Mouse (Mus musculus) neural tube, embryonic 11.5 days (tissue): ENCODE results near the gene Nme1. TPM values are rescaled to one million over a fixed set of nuclear protein-coding genes. Genes with fewer than 3 reads are reported as not detected.

Experiments
- ATAC-seq: fragments of 200-750 bp; cut with Nextera tagmentation; 2 replicates; pipeline ENCODE4 v1.8.0; 2017; ENCODE audit warnings: moderate number of reproducible peaks, mild to moderate bottlenecking, moderate TSS enrichment, moderate library complexity; ENCODE audit not compliant: insufficient read depth, low FRiP score, low TSS enrichment
- DNase-seq: peaks from one replicate; pipeline ENCODE4 v3.0.0-alpha.2; 2015; ENCODE audit warnings: low spot score
- H3K27ac ChIP-seq: fragments of 300-500 bp; sonication (generic); 2 replicates; pipeline ENCODE4 v1.5.1; 2014; ENCODE audit warnings: low read depth, mild to moderate bottlenecking, low read length
- H3K27me3 ChIP-seq: fragments of 300-500 bp; sonication (generic); 2 replicates; pipeline ENCODE4 v1.6.1; 2014; ENCODE audit warnings: mild to moderate bottlenecking, low read length, mixed read lengths; ENCODE audit not compliant: control insufficient read depth, insufficient read depth
- H3K36me3 ChIP-seq: fragments of 300-500 bp; sonication (generic); 2 replicates; pipeline ENCODE4 v1.6.1; 2014; ENCODE audit warnings: mild to moderate bottlenecking, low read length, moderate library complexity, mixed read lengths; ENCODE audit not compliant: control insufficient read depth, insufficient read depth
- H3K4me1 ChIP-seq: fragments of 300-500 bp; sonication (generic); 2 replicates; pipeline ENCODE4 v1.6.1; 2014; ENCODE audit warnings: low read length, mixed read lengths; ENCODE audit not compliant: control insufficient read depth, insufficient read depth
- H3K4me2 ChIP-seq: fragments of 300-500 bp; sonication (generic); 2 replicates; pipeline ENCODE4 v1.6.1; 2014; ENCODE audit warnings: low read depth, mild to moderate bottlenecking, moderate library complexity
- H3K4me3 ChIP-seq: fragments of 300-500 bp; sonication (generic); 2 replicates; pipeline ENCODE4 v1.5.1; 2014; ENCODE audit warnings: low read depth, low read length
- H3K9ac ChIP-seq: fragments of 300-500 bp; sonication (generic); 2 replicates; pipeline ENCODE4 v1.6.1; 2014; ENCODE audit warnings: mild to moderate bottlenecking, low read length
- H3K9me3 ChIP-seq: fragments of 300-500 bp; sonication (generic); 2 replicates; pipeline ENCODE4 v1.6.1; 2016; ENCODE audit warnings: low read length; ENCODE audit not compliant: control insufficient read depth
- WGBS: fragments of 180-500 bp; shearing (Covaris S2); extraction: QIAGEN DNeasy Blood & Tissue Kit; methylation state at CpG from one replicate; pipeline ENCODE4 v1.1.7; 2014; 5-methylcytosine and 5-hydroxymethylcytosine counted together
- polyA plus RNA-seq: library from polyadenylated mRNA; unstranded; fragments of >200 nt; fragmentation: Nextera tagmentation; extraction: Ambion mirVana; gene quantifications from 2 replicates; pipeline ENCODE4 v1.2.1, GENCODE M21; 2014

Gene Nme1
- polyA plus RNA-seq, 1 experiment from 2014 or later, result 275 TPM

DNA sequence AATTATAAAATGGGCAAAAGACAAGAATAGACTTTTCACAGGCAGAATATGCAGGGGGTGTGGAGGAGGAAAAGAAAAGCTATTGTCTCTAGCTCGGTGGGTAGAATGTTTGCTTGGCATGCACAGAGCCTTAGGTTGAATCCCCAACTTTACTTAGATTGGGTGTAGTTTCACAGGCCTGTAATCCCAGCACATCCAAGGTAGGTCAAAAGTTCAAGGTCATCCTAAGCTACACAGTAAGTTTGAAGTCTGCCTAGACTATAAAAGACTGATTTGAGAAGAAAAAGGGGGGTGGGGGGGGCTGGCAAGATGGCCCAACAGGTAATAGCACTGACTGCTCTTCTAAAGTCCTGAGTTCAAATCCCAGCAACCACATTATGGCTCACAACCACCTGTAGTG lies 1.5 kb upstream of the Nme1 start:
- peaks cover 9% of the 10 kb centered on the region; the same call in 1 of the 2 replicates for H3K4me1 ChIP-seq
- no peak overlapping the region for H3K4me2 ChIP-seq
- no peak for DNase-seq
- H3K9ac ChIP-seq, result no peak overlapping the region
- 77% methylated on average over 1 of the region's 1 CpGs for WGBS
- H3K4me3 ChIP-seq, result no peak overlapping the region
- ATAC-seq, result no peak
- no peak overlapping the region for H3K27ac ChIP-seq
- H3K9me3 ChIP-seq, result no peaks in the 10 kb centered on the region
- H3K36me3 ChIP-seq, result peaks cover 8% of the 10 kb centered on the region; the same call in 1 of the 2 replicates
- H3K27me3 ChIP-seq, result no peaks in the 10 kb centered on the region

GRCm38 (mm10) chr11:93969171-93969570 lies 850 bp upstream of the Nme1 start:
- no peak for DNase-seq
- Histone ChIP-seq H3K9ac (no peak overlapping the region), H3K4me3 (no peak overlapping the region), H3K36me3 (peaks cover 8% of the 10 kb centered on the region; the same call in 1 of the 2 replicates), H3K27me3 (no peaks in the 10 kb centered on the region), H3K9me3 (no peaks in the 10 kb centered on the region), H3K4me1 (peaks cover 9% of the 10 kb centered on the region; the same call in 1 of the 2 replicates), H3K4me2 (no peak overlapping the region), H3K27ac (no peak overlapping the region)
- 91% methylated on average over 6 of the region's 6 CpGs for WGBS
- no peak for ATAC-seq

- H3K4me2 ChIP-seq, result peak overlapping the region; percentile 35
- no peak overlapping the region for H3K27ac ChIP-seq
- H3K4me1 ChIP-seq, result peaks cover 9% of the 10 kb centered on the region; the same call in 1 of the 2 replicates
- H3K9ac ChIP-seq, result peak overlapping the region; percentile 33; the same call in 1 of the 2 replicates
- H3K9me3 ChIP-seq, result no peaks in the 10 kb centered on the region
- ATAC-seq (no peak), DNase-seq (no peak)
- no peaks in the 10 kb centered on the region for H3K27me3 ChIP-seq
- H3K36me3 ChIP-seq, result peaks cover 8% of the 10 kb centered on the region; the same call in 1 of the 2 replicates
- peak overlapping the region; percentile 72 for H3K4me3 ChIP-seq
- WGBS, result 53% methylated on average over 6 of the region's 6 CpGs
These were observed 467 bp upstream of the Nme1 start for GRCm38 (mm10) chr11:93968848-93969128.

DNA sequence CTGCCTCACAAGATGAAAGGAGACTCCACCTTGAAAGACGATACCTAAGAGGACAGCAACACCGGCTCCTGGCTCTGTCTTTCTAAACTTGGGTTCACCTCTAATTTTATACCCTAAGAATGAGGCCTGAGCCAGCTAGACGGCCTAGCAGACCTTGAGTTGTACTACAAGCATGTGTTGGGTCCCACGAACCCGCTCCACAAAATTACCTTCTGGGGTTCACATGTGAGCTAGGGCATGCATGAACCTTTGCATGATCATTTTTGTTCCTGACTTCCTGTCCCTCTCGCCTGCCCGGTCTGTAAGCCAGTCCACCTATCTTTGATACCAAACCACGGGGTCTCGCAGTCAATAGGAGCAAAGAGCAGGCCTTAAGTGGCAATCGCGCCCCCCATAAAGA lies 940 bp downstream of the Nme1 start:
- H3K27ac ChIP-seq, result peak overlapping the region; percentile 44
- peaks cover 17% of the 10 kb centered on the region for H3K36me3 ChIP-seq
- DNase-seq (peak; percentile 31), ATAC-seq (no peak)
- H3K9ac ChIP-seq, result peak overlapping the region; percentile 76
- peak overlapping the region; percentile 80 for H3K4me2 ChIP-seq
- H3K9me3 ChIP-seq, result no peaks in the 10 kb centered on the region
- H3K27me3 ChIP-seq, result no peaks in the 10 kb centered on the region
- peaks cover 9% of the 10 kb centered on the region; the same call in 1 of the 2 replicates for H3K4me1 ChIP-seq
- H3K4me3 ChIP-seq, result peak overlapping the region; percentile 72
- WGBS, result 5% methylated on average over 11 of the region's 11 CpGs

DNA sequence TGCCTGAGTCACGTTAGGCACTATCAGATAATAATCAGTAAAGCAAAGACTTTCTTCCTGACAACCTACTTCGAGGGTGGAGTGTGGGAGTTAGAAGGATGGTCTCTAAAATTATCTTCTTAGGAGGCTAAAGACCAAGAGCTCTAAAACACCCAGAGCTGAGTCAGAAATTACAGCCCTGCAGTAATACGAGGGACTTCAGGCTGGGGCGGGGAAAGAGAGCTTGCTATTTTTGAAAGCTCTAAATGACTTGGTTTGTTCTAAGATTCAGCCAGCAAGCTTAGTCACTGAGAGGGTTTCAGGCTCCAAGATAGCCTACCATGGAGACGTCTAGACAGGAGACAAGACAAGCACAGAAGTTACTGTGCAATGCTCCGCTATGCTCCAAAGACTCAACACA lies 2.9 kb downstream of the Nme1 start:
- Histone ChIP-seq H3K9ac (no peak overlapping the region), H3K4me2 (no peak overlapping the region), H3K27me3 (no peaks in the 10 kb centered on the region), H3K4me3 (no peak overlapping the region), H3K9me3 (no peaks in the 10 kb centered on the region), H3K4me1 (peaks cover 9% of the 10 kb centered on the region; the same call in 1 of the 2 replicates), H3K36me3 (peaks cover 21% of the 10 kb centered on the region), H3K27ac (no peak overlapping the region)
- 94% methylated on average over 6 of the region's 6 CpGs for WGBS
- ATAC-seq (no peak), DNase-seq (no peak)

DNA sequence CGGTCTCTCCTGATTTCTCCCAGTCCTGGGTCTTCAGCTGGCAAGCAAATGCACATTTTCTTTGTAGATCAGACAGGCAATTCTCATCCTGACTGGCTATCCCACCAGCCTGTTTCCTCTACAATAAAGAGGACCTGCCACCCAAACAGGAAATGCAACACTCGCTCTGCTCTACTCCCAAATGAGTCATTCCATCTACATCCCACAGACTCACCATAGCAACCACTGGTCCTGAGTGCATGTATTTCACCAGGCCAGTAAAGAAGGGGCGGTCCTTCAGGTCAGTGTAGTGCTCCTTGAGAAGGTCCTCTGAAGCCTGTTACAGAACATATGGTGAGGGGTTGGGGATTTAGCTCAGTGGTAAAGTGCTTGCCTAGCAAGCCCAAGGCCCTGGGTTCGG lies 5.3 kb downstream of the Nme1 start:
- WGBS, result 86% methylated on average over 4 of the region's 4 CpGs
- peaks cover 27% of the 10 kb centered on the region for H3K36me3 ChIP-seq

DNA sequence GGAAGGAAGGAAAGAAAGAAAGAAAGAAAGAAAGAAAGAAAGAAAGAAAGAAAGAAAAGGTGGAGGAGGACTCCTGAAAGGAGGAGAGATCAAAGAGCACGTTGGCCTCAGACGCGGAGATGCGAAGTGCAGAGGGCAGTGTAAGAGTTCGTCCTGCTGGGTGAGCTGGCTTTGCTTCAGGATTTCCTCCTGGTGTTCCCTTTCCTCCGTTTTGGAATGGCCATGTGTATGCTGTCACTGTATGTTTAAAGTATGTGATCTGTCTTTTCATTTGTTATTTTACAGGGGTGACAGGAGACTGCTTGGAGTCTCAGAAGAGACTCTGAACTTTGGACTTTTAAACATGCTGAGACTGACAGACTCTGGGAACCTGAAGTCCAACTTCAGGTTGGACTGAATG lies 6.8 kb downstream of the Nme1 start:
- Histone ChIP-seq H3K9ac (no peak overlapping the region), H3K36me3 (peaks cover 30% of the 10 kb centered on the region), H3K27me3 (no peaks in the 10 kb centered on the region), H3K9me3 (no peaks in the 10 kb centered on the region), H3K4me1 (no peaks in the 10 kb centered on the region; the same call in 1 of the 2 replicates), H3K4me3 (no peak overlapping the region), H3K4me2 (no peak overlapping the region), H3K27ac (no peak overlapping the region)
- WGBS, result 96% methylated on average over 6 of the region's 6 CpGs
- ATAC-seq (no peak), DNase-seq (no peak)

More for the DNA sequence above, 5.3 kb downstream of the Nme1 start:
- ATAC-seq, result no peak
- no peak overlapping the region for H3K9ac ChIP-seq
- no peaks in the 10 kb centered on the region for H3K27me3 ChIP-seq
- DNase-seq, result no peak
- no peak overlapping the region for H3K4me2 ChIP-seq
- H3K9me3 ChIP-seq, result no peaks in the 10 kb centered on the region
- no peak overlapping the region for H3K27ac ChIP-seq
- peaks cover 6% of the 10 kb centered on the region; the same call in 1 of the 2 replicates for H3K4me1 ChIP-seq
- H3K4me3 ChIP-seq, result no peak overlapping the region

GRCm38 (mm10) chr11:93957746-93958145 lies 10.6 kb downstream of the Nme1 start:
- Histone ChIP-seq H3K36me3 (peaks cover 13% of the 10 kb centered on the region), H3K9ac (no peak overlapping the region), H3K27me3 (no peaks in the 10 kb centered on the region), H3K4me3 (no peak overlapping the region), H3K4me1 (peaks cover 6% of the 10 kb centered on the region; the same call in 1 of the 2 replicates), H3K27ac (no peak overlapping the region), H3K9me3 (no peaks in the 10 kb centered on the region), H3K4me2 (no peak overlapping the region)
- WGBS, result 77% methylated on average over 4 of the region's 4 CpGs
- DNase-seq (no peak), ATAC-seq (no peak)

DNA sequence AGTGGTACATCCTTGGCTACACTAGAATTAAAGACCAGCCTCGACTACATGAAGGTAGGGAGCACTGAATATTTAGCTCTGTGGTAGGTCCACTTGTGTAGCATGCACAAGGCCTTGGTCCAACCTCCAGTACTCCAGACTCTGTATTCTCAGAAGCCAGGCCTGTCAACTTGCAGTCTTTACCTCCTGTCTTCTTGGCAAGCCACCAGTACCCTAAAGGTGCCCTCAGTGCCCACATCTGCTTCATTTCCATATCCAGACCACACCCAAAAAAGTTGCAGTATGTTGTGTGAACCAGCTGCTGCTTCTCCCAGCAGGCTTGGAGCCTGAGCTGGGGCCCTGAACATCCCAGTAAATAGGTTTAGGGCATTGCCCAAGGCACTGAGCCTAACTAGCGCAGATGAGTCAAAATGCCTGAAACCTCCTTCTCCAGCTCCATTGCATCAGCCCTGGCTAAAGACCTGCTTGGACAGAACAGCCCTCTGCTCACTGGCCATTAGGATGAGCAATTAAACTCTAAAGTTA lies 11.2 kb downstream of the Nme1 start:
- Histone ChIP-seq H3K27ac (no peak overlapping the region), H3K4me3 (no peak overlapping the region), H3K9me3 (no peaks in the 10 kb centered on the region), H3K4me2 (no peak overlapping the region), H3K9ac (no peak overlapping the region), H3K36me3 (peaks cover 10% of the 10 kb centered on the region), H3K4me1 (peaks cover 6% of the 10 kb centered on the region; the same call in 1 of the 2 replicates), H3K27me3 (no peaks in the 10 kb centered on the region)
- no peak for DNase-seq
- no peak for ATAC-seq
- WGBS, result 87% methylated on average over 2 of the region's 2 CpGs
